Mouse (Mus musculus) duodenum, adult 2 months (tissue): ENCODE measurements around the gene Stx19. TPM values are rescaled to one million over a fixed set of nuclear protein-coding genes. Genes with fewer than 3 reads are reported as not detected.

Source experiments
- polyA plus RNA-seq: library from polyadenylated mRNA; depleted of rRNA; stranded (reverse); fragments of >200 nt; gene quantifications from 2 replicates; pipeline ENCODE4 v1.2.3, GENCODE M21; 2012; ENCODE audit warnings: low replicate concordance; rRNA removed

The Stx19 gene
- 0.05 TPM in 1 of 2 replicates, not detected in the other for polyA plus RNA-seq

DNA sequence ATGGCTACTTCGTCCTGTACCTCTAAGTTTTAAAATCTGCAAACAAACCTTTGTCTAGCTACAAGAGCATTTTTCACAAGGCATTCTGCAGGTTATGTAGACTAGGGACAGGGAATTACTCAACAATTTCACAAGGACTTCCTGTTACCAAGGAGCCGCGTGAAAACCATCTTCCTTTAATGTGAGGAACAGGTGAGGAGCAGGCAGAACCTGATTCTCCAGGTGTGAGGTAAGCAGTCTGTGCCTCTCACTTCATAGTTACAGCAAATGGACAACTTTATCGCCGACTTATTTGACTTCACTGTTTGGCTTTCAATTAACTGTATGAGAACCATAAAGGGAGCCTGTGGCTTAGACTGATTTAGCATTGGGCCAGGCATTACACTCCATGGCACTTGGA, at the start of gene Stx19:
Stx19 (plus strand) TSS at position 186 of the 400 bp plus-strand sequence.

DNA sequence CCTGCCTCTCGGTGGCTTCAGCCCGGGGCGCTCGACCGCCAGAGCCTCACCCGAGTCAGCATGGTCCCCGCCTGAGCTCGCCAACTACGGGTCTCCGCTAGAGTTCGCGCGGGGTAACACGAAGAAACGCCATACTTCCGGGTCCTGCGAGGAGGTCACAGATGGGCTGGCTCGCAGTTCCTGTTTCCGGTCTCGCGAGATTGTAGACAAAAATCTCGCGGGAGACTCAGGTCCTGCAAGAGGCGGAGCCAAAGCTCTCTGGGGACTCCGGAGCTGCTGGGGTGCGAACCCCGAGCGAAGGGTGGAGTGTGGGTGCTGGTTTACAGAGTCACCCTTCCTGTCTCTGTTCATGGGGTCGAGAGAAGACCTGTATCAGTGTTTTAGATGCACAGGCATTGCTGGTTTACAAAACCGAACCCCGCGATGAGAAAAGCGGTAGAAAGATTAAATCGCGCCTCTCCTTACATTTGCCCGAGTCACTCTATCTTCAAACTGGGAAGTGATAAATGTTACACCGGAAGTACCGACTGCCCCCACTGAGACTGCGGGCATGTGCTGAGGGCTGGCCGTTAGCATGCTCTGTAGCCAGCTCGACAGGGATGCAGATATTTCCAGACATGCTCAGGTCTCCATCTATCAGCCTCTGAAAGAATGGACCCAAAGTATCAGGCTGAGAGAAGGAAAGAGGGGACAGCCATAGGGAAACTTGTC, 27.7 kb upstream of the Stx19 start, which contains the start of gene Nsun3:
Nsun3 (minus strand) TSS at position 198 of the 711 bp plus-strand sequence.

DNA sequence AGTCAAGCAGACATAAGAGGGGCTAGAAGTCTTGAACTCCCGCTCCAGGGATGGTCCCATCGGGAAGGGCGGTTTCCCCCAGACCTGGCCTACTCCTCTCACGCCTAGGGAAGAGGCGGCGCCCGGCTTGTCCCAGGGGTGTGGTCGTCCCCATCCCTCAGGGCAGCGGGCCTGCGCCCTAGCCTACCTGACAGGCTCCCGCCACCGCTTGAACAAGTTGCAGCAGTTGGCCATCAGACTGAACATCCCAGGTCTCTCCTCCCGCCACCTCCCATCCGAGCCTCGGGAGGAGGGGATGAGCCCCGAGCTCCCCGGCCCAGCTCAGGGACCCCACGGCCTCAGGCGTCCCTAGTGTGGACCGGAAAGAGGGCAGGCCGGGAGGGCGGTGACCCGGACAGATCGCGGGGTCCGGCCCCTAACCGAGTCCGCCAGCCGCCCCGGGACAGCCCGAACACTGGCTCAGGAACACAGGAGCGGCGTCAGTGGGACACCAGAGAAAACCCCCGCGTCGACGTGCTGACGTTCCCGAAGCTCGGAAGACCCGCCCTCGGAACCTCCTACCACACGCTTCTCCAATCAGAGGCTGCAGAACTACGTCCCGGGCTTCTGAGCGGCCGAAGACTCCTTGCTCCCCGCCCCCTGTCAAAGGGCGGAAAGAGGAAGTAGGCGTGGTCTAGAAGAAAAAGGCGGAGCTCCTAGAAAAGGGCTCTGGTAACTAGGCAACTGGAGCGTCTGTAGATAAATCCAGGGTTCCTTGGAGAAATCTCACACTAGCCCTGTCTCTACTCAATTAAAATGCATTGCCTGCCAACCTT, 32.2 kb downstream of the Stx19 start, which contains the start of gene Arl13b:
Arl13b (minus strand) TSS at position 543 of the 815 bp plus-strand sequence.

DNA sequence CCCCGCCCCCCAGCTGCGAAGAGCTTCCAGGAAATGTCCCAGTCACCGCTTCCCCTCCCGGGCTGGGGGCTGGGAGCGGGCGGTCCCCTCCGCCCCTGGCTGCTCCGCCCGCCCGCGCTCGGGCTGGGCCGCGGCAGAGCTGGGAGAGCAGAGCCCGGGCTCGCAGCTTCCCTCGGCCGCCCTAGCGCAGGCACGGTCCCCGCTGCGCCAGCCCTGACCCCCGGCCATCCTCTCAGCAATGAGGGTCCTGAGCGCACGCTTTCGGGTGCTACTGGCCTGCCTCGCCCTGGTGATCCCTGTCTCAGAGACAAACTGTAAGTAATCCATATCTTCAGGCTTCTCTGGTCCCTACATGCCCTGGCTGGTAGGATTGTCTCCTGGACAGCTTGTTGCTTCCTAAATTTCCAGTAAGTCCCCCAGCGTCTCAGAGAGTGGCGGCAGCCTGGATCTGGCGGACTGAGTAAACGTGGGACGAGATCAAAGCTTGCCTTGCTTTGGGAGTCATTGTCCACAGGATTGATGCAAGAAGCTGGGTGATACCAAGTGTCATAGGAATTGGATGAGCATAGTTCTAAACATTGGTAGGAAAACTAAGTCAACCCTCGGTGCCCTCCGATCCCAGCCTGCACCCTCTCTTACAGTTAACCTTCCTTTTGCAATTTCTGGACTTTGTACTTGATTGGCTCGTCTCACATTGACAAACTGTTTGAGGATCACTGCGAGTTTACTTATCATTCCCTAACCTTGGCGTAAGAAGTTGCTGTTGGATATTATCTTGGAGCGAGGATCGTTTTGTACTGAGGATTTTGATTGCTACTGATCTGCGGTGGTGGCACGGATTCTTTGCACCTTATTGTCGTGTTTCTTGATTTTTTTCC, 40.0 kb downstream of the Stx19 start, which contains the start of gene Pros1:
Pros1 (plus strand) TSS at position 117 of the 878 bp plus-strand sequence.

Other genes starting within 250 kb of the Stx19 start
- gene Nsun3, start 27.9 kb upstream of the Stx19 start, polyA plus RNA-seq, result 3.1 and 3.8 TPM in 2 replicates
- 0.85 and 1.6 TPM in 2 replicates for gene Arl13b, start 32.4 kb downstream of the Stx19 start, polyA plus RNA-seq
- gene Pros1, start 39.6 kb downstream of the Stx19 start, polyA plus RNA-seq, result 1.7 and 2.3 TPM in 2 replicates